ENCODE assay signal across 16 mouse cellular contexts in the genomic region with DNA sequence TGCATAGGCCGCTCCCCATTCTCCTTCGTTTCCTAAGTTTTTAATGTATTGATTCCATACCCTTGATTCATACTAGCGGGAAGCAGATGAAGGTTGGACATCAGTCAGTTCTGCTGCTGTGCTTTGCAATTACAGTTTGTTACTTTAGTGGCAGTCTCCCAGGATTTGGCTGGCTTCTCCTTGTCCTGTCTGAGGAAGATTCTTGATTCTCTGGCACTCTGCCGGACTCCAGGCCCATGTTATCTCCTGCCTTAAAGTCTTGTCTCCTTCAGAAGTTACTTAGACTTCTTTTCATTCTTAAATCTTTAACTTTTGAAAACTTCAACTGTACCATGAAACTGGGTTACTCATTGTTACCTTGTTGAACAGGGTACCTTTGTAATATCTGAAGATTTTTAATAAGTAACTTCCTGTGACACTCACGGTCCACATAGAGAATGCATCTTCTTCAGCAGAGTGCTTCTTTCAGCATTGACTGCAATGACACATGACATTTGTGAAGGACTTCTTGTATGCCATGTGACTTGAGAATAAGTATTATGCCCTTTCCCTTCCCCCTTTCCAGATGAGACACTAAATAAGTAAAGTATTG. TPM values are rescaled to one million over a fixed set of nuclear protein-coding genes. Genes with fewer than 3 reads are reported as not detected.
DNase-seq lines count a peak whose midpoint lies in the region.
"Had no signal": no experiment of that assay in that cellular context is flagged by ENCODE, and none has a peak within 500 bp of the region (broad histone marks: within the 10 kb centered on the region; RNA-seq: fewer than 3 reads in every experiment).

No protein-coding gene starts in this region.

- DNase-seq in kidney, adult 18-20 months: peak; percentile 58
- peak; percentile 76 to 82 for DNase-seq in kidney, adult 8-10 months
- peak; percentile 70 for DNase-seq in kidney, postnatal 10 days
- DNase-seq in testis, postnatal 10 days (ENCODE audit: low spot score): peak; percentile 61
- no peak for DNase-seq in adrenal gland, adult 8-10 months
- no peak for DNase-seq in urinary bladder, adult 18-20 months (ENCODE audit: low spot score in 2 of 2)
- DNase-seq in adrenal gland, postnatal 14 days: no peak
- DNase-seq: cerebellum, adult 8-10 months; cerebellum, postnatal 25 days; gastrocnemius, postnatal 10 days; heart, postnatal 10 days; lung, postnatal 4 days; midbrain, embryonic 14.5 days; retina, postnatal 1 day; right cerebral cortex, postnatal 14 days; thymus, postnatal 14 days had no signal

RNA-seq across cellular contexts. Expression of a gene that starts 52.7 kb away (rescaled TPM):
- total RNA-seq in adrenal gland, adult 8-10 months (2022): 10 to 100 TPM; 46.2 to 73.2 (median 62.9) TPM
- total RNA-seq in adrenal gland, postnatal 14 days (2021): 45.4 and 48.3 TPM in 2 replicates

Comparison
In these comparisons a context has a peak if more than half of its experiments do, and no peak if none do; other contexts are left out.
1. DNase-seq: peak in kidney, adult 18-20 months (single experiment), kidney, adult 8-10 months (2 of 2), kidney, postnatal 10 days (single experiment) and testis, postnatal 10 days (single experiment); none in adrenal gland, adult 8-10 months (single experiment), urinary bladder, adult 18-20 months (0 of 2) and adrenal gland, postnatal 14 days (single experiment).